Mouse (Mus musculus): ENCODE results near the gene Gm10309. TPM values are rescaled to one million over a fixed set of nuclear protein-coding genes. Genes with fewer than 3 reads are reported as not detected.
"Not testable (repeated sequence)": the region's sequence is repeated elsewhere in the genome, so short reads cannot be mapped to it uniquely, and the experiment has no call there.

Gene Gm10309
- polyA plus RNA-seq, 1 experiment: not detected

DNA sequence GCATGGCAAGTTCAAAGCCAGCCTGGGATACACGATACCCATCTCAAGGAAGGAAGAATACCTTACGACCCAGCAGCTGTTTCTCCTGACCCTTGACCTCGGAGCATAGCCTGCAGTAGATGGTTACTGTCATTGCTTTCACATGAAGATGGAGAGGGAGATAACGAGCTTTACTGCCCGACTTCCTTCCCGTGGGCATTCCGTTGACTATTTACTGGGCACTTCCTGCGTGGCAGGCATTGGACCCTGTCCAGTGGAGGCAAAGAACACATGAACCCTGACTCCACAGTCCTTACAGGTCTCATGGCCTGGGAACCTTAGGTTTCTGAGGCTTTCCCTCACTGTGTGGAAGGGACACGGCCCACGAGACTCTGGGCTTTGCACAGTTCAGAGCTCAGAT lies 25.6 kb downstream of the Gm10309 start:
- no peak overlapping the region for H3K9ac ChIP-seq (ENCODE audit: low read depth, poor library complexity, severe bottlenecking)
- no peaks in the 10 kb centered on the region for H3K27me3 ChIP-seq (ENCODE audit: control insufficient read depth, insufficient read depth, low read length, poor library complexity, severe bottlenecking)
- no peak overlapping the region for H3K4me3 ChIP-seq (ENCODE audit: low read depth, low read length)
- H3K4me1 ChIP-seq (ENCODE audit: control insufficient read depth, insufficient read depth, low read length): no peaks in the 10 kb centered on the region
- H3K9me3 ChIP-seq (replicated peaks; ENCODE audit: control insufficient read depth, insufficient read depth, low read length, poor library complexity, severe bottlenecking): no peaks in the 10 kb centered on the region
- no peak overlapping the region for H3K27ac ChIP-seq (ENCODE audit: insufficient read depth, low read length)
- no peak for TF ChIP-seq CTCF (IDR thresholded peaks at IDR 0.05; ENCODE audit: low read depth, low read length)
- TF ChIP-seq EP300 (IDR thresholded peaks at IDR 0.05; ENCODE audit: insufficient read depth, low read depth, low read length): no peak
- no peak for TF ChIP-seq POLR2A (IDR thresholded peaks at IDR 0.05; ENCODE audit: insufficient read depth, low read length)
- H3K36me3 ChIP-seq (ENCODE audit: control insufficient read depth, insufficient read depth, low read length, poor library complexity, severe bottlenecking): no peaks in the 10 kb centered on the region

DNA sequence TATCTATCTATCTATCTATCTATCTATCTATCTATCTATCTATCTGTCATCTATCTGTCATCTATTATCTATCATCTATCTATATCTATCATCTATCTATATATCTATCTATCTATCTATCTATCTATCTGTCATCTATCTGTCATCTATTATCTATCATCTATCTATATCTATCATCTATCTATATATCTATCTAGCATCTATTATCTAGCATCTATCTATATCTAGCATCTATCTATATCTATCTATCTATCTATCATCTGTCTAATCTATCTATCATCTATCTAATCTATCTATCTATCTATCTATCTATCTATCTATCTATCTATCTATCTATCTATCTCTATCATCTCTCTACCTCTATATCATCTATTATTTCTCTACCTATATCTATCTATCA lies 27.6 kb downstream of the Gm10309 start:
- H3K9me3 ChIP-seq (replicated peaks; ENCODE audit: control insufficient read depth, insufficient read depth, low read length, poor library complexity, severe bottlenecking); H3K4me3 ChIP-seq (ENCODE audit: low read depth, low read length); H3K36me3 ChIP-seq (ENCODE audit: control insufficient read depth, insufficient read depth, low read length, poor library complexity, severe bottlenecking); H3K27me3 ChIP-seq (ENCODE audit: control insufficient read depth, insufficient read depth, low read length, poor library complexity, severe bottlenecking); H3K27ac ChIP-seq (ENCODE audit: insufficient read depth, low read length); H3K9ac ChIP-seq (ENCODE audit: low read depth, poor library complexity, severe bottlenecking); H3K4me1 ChIP-seq (ENCODE audit: control insufficient read depth, insufficient read depth, low read length): not testable (repeated sequence)

DNA sequence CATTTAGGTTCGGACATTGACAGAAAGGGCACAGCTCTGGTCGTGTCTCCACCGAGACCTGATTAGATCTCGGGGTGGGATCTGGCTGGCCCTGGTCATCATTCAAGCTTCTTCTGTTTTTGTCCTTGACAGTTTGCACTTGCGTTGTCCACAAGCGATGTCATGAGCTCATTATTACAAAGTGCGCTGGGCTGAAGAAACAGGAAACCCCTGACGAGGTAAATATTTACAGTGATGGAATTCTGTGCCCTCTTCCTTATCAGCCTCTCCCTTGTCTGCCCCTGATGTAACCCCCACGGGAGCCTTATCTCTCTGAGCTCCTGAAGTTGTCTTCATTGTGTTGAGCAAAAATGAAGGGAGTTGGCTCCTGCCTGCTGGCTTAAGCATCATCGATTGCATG lies 28.4 kb downstream of the Gm10309 start:
- TF ChIP-seq EP300 (IDR thresholded peaks at IDR 0.05; ENCODE audit: insufficient read depth, low read depth, low read length): no peak
- TF ChIP-seq POLR2A (IDR thresholded peaks at IDR 0.05; ENCODE audit: insufficient read depth, low read length): no peak
- Histone ChIP-seq H3K27ac (ENCODE audit: insufficient read depth, low read length) (no peak overlapping the region), H3K9me3 (replicated peaks; ENCODE audit: control insufficient read depth, insufficient read depth, low read length, poor library complexity, severe bottlenecking) (no peaks in the 10 kb centered on the region), H3K9ac (ENCODE audit: low read depth, poor library complexity, severe bottlenecking) (no peak overlapping the region), H3K27me3 (ENCODE audit: control insufficient read depth, insufficient read depth, low read length, poor library complexity, severe bottlenecking) (no peaks in the 10 kb centered on the region), H3K4me3 (ENCODE audit: low read depth, low read length) (no peak overlapping the region), H3K4me1 (ENCODE audit: control insufficient read depth, insufficient read depth, low read length) (no peaks in the 10 kb centered on the region), H3K36me3 (ENCODE audit: control insufficient read depth, insufficient read depth, low read length, poor library complexity, severe bottlenecking) (no peaks in the 10 kb centered on the region)

DNA sequence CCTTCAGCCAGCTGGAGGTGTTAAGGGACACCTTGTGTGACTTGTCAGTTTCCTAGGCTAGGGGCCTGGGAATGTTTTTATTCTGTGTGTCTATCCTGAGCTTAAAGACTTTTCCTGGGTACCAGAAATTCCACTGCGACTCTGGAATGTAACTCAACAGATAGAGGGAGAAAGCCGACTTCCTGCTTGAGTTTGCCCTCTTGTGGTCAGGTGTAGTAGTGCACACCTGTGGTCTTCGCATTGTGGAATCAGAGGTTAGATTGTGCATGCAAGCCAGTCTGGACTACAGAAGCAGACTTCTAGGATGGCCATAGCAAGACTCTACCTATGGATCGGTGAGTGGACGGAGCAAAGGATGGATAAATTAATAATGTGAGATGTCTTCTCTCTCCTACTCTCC lies 33.3 kb downstream of the Gm10309 start:
- Histone ChIP-seq H3K27ac (ENCODE audit: insufficient read depth, low read length) (no peak overlapping the region), H3K4me1 (ENCODE audit: control insufficient read depth, insufficient read depth, low read length) (no peaks in the 10 kb centered on the region), H3K4me3 (ENCODE audit: low read depth, low read length) (no peak overlapping the region), H3K27me3 (ENCODE audit: control insufficient read depth, insufficient read depth, low read length, poor library complexity, severe bottlenecking) (no peaks in the 10 kb centered on the region), H3K9ac (ENCODE audit: low read depth, poor library complexity, severe bottlenecking) (no peak overlapping the region), H3K9me3 (replicated peaks; ENCODE audit: control insufficient read depth, insufficient read depth, low read length, poor library complexity, severe bottlenecking) (no peaks in the 10 kb centered on the region), H3K36me3 (ENCODE audit: control insufficient read depth, insufficient read depth, low read length, poor library complexity, severe bottlenecking) (no peaks in the 10 kb centered on the region)
- TF ChIP-seq POLR2A (IDR thresholded peaks at IDR 0.05; ENCODE audit: insufficient read depth, low read length): no peak
- TF ChIP-seq CTCF (IDR thresholded peaks at IDR 0.05; ENCODE audit: low read depth, low read length): peak; percentile 52

DNA sequence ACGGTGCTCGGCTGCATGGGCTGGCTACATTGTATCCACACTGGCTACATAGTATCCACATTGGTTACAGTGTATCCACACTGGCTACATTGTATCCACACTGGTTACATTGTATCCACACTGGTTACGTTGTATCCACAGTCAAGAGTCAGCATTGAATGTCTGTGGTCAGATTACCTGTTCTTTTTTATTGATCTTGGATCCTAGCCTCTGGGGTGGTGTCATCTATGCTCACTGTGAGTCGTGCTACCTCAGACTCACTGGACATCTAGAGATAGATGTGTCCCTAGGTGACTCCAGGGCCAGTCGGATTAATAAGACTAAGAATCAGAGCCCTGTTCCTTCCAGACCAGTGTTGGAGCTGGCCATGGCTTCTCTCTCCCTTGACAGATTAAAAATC lies 34.9 kb downstream of the Gm10309 start:
- Histone ChIP-seq H3K36me3 (ENCODE audit: control insufficient read depth, insufficient read depth, low read length, poor library complexity, severe bottlenecking) (no peaks in the 10 kb centered on the region), H3K27me3 (ENCODE audit: control insufficient read depth, insufficient read depth, low read length, poor library complexity, severe bottlenecking) (no peaks in the 10 kb centered on the region), H3K9ac (ENCODE audit: low read depth, poor library complexity, severe bottlenecking) (no peak overlapping the region), H3K4me1 (ENCODE audit: control insufficient read depth, insufficient read depth, low read length) (no peaks in the 10 kb centered on the region), H3K4me3 (ENCODE audit: low read depth, low read length) (no peak overlapping the region), H3K9me3 (replicated peaks; ENCODE audit: control insufficient read depth, insufficient read depth, low read length, poor library complexity, severe bottlenecking) (no peaks in the 10 kb centered on the region), H3K27ac (ENCODE audit: insufficient read depth, low read length) (no peak overlapping the region)
- TF ChIP-seq CTCF (IDR thresholded peaks at IDR 0.05; ENCODE audit: low read depth, low read length) (no peak), EP300 (IDR thresholded peaks at IDR 0.05; ENCODE audit: insufficient read depth, low read depth, low read length) (no peak), POLR2A (IDR thresholded peaks at IDR 0.05; ENCODE audit: insufficient read depth, low read length) (no peak)

GRCm38 (mm10) chr17:86467967-86468366 lies 37.1 kb downstream of the Gm10309 start:
- Histone ChIP-seq H3K4me1 (ENCODE audit: control insufficient read depth, insufficient read depth, low read length) (no peaks in the 10 kb centered on the region), H3K27ac (ENCODE audit: insufficient read depth, low read length) (no peak overlapping the region), H3K4me3 (ENCODE audit: low read depth, low read length) (no peak overlapping the region), H3K9ac (ENCODE audit: low read depth, poor library complexity, severe bottlenecking) (no peak overlapping the region), H3K9me3 (replicated peaks; ENCODE audit: control insufficient read depth, insufficient read depth, low read length, poor library complexity, severe bottlenecking) (no peaks in the 10 kb centered on the region), H3K36me3 (ENCODE audit: control insufficient read depth, insufficient read depth, low read length, poor library complexity, severe bottlenecking) (no peaks in the 10 kb centered on the region), H3K27me3 (ENCODE audit: control insufficient read depth, insufficient read depth, low read length, poor library complexity, severe bottlenecking) (no peaks in the 10 kb centered on the region)
- TF ChIP-seq POLR2A (IDR thresholded peaks at IDR 0.05; ENCODE audit: insufficient read depth, low read length): no peak
- TF ChIP-seq EP300 (IDR thresholded peaks at IDR 0.05; ENCODE audit: insufficient read depth, low read depth, low read length): no peak
- no peak for TF ChIP-seq CTCF (IDR thresholded peaks at IDR 0.05; ENCODE audit: low read depth, low read length)

Data from ES-Bruce4 (cell line).